Mouse (Mus musculus): ENCODE measurements around the gene Cd82. TPM values are rescaled to one million over a fixed set of nuclear protein-coding genes. Genes with fewer than 3 reads are reported as not detected.

Gene Cd82
- polyA plus RNA-seq, 1 experiment from 2014 or later, result 6.2 TPM

DNA sequence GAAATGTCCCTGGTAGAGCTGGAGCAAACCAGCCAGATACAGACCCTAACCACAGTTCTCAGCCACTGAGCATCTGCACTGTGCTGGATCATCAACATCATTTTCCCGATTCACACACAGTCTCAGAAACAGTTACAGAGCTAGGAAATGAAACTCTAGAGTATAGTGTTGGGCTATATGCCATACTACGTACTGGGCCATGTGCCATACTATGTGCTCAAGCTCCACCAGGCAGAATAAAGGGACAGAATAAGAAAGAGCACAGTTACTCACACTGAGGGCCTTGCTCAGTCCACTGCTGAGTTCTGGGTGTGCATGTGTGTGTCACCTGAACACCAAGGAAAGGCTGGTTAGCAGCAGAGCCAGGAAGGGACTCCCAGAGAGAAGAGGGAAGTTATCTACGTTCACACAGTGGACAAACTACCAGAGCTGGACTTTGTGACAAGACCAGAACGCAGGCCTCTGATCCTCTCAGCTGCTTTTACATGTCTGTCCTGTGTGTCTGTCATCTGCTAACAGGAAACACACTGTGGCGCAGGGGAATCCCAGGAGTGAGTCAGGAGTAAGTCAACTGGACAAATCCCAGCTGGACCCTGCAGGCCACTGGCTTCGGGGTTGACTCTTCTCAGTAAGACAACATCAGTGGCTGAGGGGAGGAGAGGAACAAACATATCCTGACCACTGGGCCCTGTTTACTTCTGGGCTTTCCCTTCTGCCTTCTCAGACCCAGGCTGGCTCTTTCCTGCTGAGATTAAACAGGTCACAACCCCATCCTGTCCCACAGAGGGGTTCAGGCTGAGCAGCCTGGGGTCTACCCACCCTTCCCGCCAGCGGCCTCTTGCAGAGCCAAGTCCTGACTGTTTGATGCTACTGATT is 4.4 kb downstream of the Cd82 start:
- peaks cover 10% of the 10 kb centered on the region for H3K27me3 ChIP-seq (ENCODE audit: control insufficient read depth, insufficient read depth, low read length)
- H3K4me1 ChIP-seq (replicated peaks; ENCODE audit: control insufficient read depth, insufficient read depth, low read length), result peaks cover 3% of the 10 kb centered on the region; the same call in 1 of the 2 replicates
- no peak for ATAC-seq (ENCODE audit: low FRiP score)
- H3K9me3 ChIP-seq (ENCODE audit: control insufficient read depth, low read length), result no peaks in the 10 kb centered on the region
- H3K36me3 ChIP-seq (ENCODE audit: control insufficient read depth, insufficient read depth, low read length), result no peaks in the 10 kb centered on the region
- 68% methylated on average over 8 of the region's 8 CpGs for WGBS
- H3K4me3 ChIP-seq (ENCODE audit: low read depth, low read length), result no peak overlapping the region
- no peak overlapping the region for H3K27ac ChIP-seq (ENCODE audit: low read depth, low read length)
- no peak for DNase-seq (ENCODE audit: low spot score)
- H3K4me2 ChIP-seq (replicated peaks; ENCODE audit: low read depth, low read length), result no peak overlapping the region
- H3K9ac ChIP-seq (ENCODE audit: low read depth, low read length), result no peak overlapping the region

- no peak for DNase-seq (ENCODE audit: low spot score)
- H3K27ac ChIP-seq (ENCODE audit: low read depth, low read length), result no peak overlapping the region
- H3K9ac ChIP-seq (ENCODE audit: low read depth, low read length), result no peak overlapping the region
Observed at GRCm38 (mm10) chr2:93457426-93458130, 5.4 kb downstream of the Cd82 start.

DNA sequence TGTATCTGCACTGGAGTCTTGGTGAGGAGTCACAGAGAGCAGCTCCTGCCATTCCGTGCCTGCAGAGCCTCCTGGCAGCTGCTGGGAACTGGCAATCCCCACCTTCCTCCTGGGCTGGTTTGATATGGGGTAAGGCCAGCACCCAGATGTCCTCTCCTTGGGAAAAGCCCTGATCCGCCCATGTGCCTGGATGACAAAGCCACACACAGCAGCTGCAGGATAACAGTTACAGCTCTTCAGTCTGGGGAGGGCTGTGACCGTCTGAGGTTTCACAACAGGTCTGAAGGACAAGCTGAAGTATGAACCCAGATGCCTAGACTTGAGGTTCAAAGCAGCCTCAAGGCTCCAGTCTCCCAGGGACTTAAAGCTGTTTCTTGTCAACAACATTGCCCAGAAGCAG is 6.8 kb downstream of the Cd82 start:
- Histone ChIP-seq H3K9me3 (ENCODE audit: control insufficient read depth, low read length) (no peaks in the 10 kb centered on the region), H3K9ac (ENCODE audit: low read depth, low read length) (no peak overlapping the region), H3K4me2 (replicated peaks; ENCODE audit: low read depth, low read length) (no peak overlapping the region), H3K4me1 (replicated peaks; ENCODE audit: control insufficient read depth, insufficient read depth, low read length) (no peaks in the 10 kb centered on the region), H3K27ac (ENCODE audit: low read depth, low read length) (no peak overlapping the region), H3K36me3 (ENCODE audit: control insufficient read depth, insufficient read depth, low read length) (no peaks in the 10 kb centered on the region), H3K4me3 (ENCODE audit: low read depth, low read length) (no peak overlapping the region), H3K27me3 (ENCODE audit: control insufficient read depth, insufficient read depth, low read length) (peaks cover 5% of the 10 kb centered on the region; the same call in 1 of the 2 replicates)
- WGBS, result 74% methylated on average over 3 of the region's 3 CpGs
- DNase-seq (ENCODE audit: low spot score), result no peak
- no peak for ATAC-seq (ENCODE audit: low FRiP score)

More at GRCm38 (mm10) chr2:93457426-93458130, 5.4 kb downstream of the Cd82 start:
- no peaks in the 10 kb centered on the region for H3K9me3 ChIP-seq (ENCODE audit: control insufficient read depth, low read length)
- H3K4me1 ChIP-seq (replicated peaks; ENCODE audit: control insufficient read depth, insufficient read depth, low read length), result peaks cover 3% of the 10 kb centered on the region; the same call in 1 of the 2 replicates
- no peak overlapping the region for H3K4me3 ChIP-seq (ENCODE audit: low read depth, low read length)
- H3K27me3 ChIP-seq (ENCODE audit: control insufficient read depth, insufficient read depth, low read length), result peaks cover 8% of the 10 kb centered on the region
- no peak overlapping the region for H3K4me2 ChIP-seq (replicated peaks; ENCODE audit: low read depth, low read length)
- WGBS, result 81% methylated on average over 6 of the region's 6 CpGs
- no peaks in the 10 kb centered on the region for H3K36me3 ChIP-seq (ENCODE audit: control insufficient read depth, insufficient read depth, low read length)
- ATAC-seq (ENCODE audit: low FRiP score), result no peak

GRCm38 (mm10) chr2:93454817-93455591 is 7.9 kb downstream of the Cd82 start:
- no peaks in the 10 kb centered on the region for H3K36me3 ChIP-seq (ENCODE audit: control insufficient read depth, insufficient read depth, low read length)
- no peak for DNase-seq (ENCODE audit: low spot score)

DNA sequence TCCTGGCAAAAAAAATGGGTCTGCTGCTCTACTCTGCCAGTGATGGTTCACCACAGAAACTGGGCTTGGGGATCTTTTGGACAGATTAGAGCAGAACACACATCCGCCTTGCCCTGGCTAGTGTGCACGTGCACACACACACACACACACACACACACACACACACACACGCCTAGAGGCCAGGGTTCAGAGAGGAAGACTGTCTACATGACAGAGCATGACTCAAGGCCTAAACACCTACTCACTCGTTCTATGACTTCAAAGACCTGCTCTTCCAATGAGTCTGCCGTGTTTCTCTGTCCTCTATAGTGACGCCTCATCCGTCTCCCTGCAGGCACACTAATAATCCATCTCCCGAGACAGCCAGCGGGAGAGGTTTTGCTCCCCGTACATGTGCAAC is 8.6 kb downstream of the Cd82 start:
- Histone ChIP-seq H3K4me2 (replicated peaks; ENCODE audit: low read depth, low read length) (no peak overlapping the region), H3K27ac (ENCODE audit: low read depth, low read length) (no peak overlapping the region), H3K36me3 (ENCODE audit: control insufficient read depth, insufficient read depth, low read length) (no peaks in the 10 kb centered on the region), H3K4me1 (replicated peaks; ENCODE audit: control insufficient read depth, insufficient read depth, low read length) (no peaks in the 10 kb centered on the region), H3K27me3 (ENCODE audit: control insufficient read depth, insufficient read depth, low read length) (no peaks in the 10 kb centered on the region), H3K4me3 (ENCODE audit: low read depth, low read length) (no peak overlapping the region), H3K9ac (ENCODE audit: low read depth, low read length) (no peak overlapping the region), H3K9me3 (ENCODE audit: control insufficient read depth, low read length) (no peaks in the 10 kb centered on the region)
- 51% methylated on average over 10 of the region's 10 CpGs for WGBS
- DNase-seq (ENCODE audit: low spot score) (no peak), ATAC-seq (ENCODE audit: low FRiP score) (no peak)

More at GRCm38 (mm10) chr2:93454817-93455591, 7.9 kb downstream of the Cd82 start:
- no peak overlapping the region for H3K4me3 ChIP-seq (ENCODE audit: low read depth, low read length)
- H3K27ac ChIP-seq (ENCODE audit: low read depth, low read length), result no peak overlapping the region
- no peaks in the 10 kb centered on the region for H3K9me3 ChIP-seq (ENCODE audit: control insufficient read depth, low read length)
- H3K4me2 ChIP-seq (replicated peaks; ENCODE audit: low read depth, low read length), result no peak overlapping the region
- H3K27me3 ChIP-seq (ENCODE audit: control insufficient read depth, insufficient read depth, low read length), result no peaks in the 10 kb centered on the region
- WGBS, result 84% methylated on average over 3 of the region's 3 CpGs
- no peak overlapping the region for H3K9ac ChIP-seq (ENCODE audit: low read depth, low read length)
- H3K4me1 ChIP-seq (replicated peaks; ENCODE audit: control insufficient read depth, insufficient read depth, low read length), result no peaks in the 10 kb centered on the region
- ATAC-seq (ENCODE audit: low FRiP score), result no peak

GRCm38 (mm10) chr2:93453046-93453445 is 9.9 kb downstream of the Cd82 start:
- WGBS, result 75% methylated on average over 4 of the region's 4 CpGs

GRCm38 (mm10) chr2:93452506-93452905 is 10.4 kb downstream of the Cd82 start:
- H3K4me1 ChIP-seq (replicated peaks; ENCODE audit: control insufficient read depth, insufficient read depth, low read length), result peaks cover 3% of the 10 kb centered on the region; the same call in 1 of the 2 replicates
- DNase-seq (ENCODE audit: low spot score), result no peak
- 84% methylated on average over 4 of the region's 4 CpGs for WGBS
- no peak overlapping the region for H3K4me2 ChIP-seq (replicated peaks; ENCODE audit: low read depth, low read length)
- H3K9ac ChIP-seq (ENCODE audit: low read depth, low read length), result no peak overlapping the region
- no peak overlapping the region for H3K27ac ChIP-seq (ENCODE audit: low read depth, low read length)
- ATAC-seq (ENCODE audit: low FRiP score), result no peak
- H3K4me3 ChIP-seq (ENCODE audit: low read depth, low read length), result no peak overlapping the region
- no peaks in the 10 kb centered on the region for H3K36me3 ChIP-seq (ENCODE audit: control insufficient read depth, insufficient read depth, low read length)
- H3K27me3 ChIP-seq (ENCODE audit: control insufficient read depth, insufficient read depth, low read length), result no peaks in the 10 kb centered on the region
- no peaks in the 10 kb centered on the region for H3K9me3 ChIP-seq (ENCODE audit: control insufficient read depth, low read length)

More at GRCm38 (mm10) chr2:93453046-93453445, 9.9 kb downstream of the Cd82 start:
- DNase-seq (ENCODE audit: low spot score), result no peak
- H3K9ac ChIP-seq (ENCODE audit: low read depth, low read length), result no peak overlapping the region
- no peaks in the 10 kb centered on the region for H3K4me1 ChIP-seq (replicated peaks; ENCODE audit: control insufficient read depth, insufficient read depth, low read length)
- H3K4me2 ChIP-seq (replicated peaks; ENCODE audit: low read depth, low read length), result no peak overlapping the region
- no peak overlapping the region for H3K4me3 ChIP-seq (ENCODE audit: low read depth, low read length)
- no peak overlapping the region for H3K27ac ChIP-seq (ENCODE audit: low read depth, low read length)
- H3K9me3 ChIP-seq (ENCODE audit: control insufficient read depth, low read length), result no peaks in the 10 kb centered on the region
- H3K36me3 ChIP-seq (ENCODE audit: control insufficient read depth, insufficient read depth, low read length), result no peaks in the 10 kb centered on the region
- ATAC-seq (ENCODE audit: low FRiP score), result no peak
- no peaks in the 10 kb centered on the region for H3K27me3 ChIP-seq (ENCODE audit: control insufficient read depth, insufficient read depth, low read length)

DNA sequence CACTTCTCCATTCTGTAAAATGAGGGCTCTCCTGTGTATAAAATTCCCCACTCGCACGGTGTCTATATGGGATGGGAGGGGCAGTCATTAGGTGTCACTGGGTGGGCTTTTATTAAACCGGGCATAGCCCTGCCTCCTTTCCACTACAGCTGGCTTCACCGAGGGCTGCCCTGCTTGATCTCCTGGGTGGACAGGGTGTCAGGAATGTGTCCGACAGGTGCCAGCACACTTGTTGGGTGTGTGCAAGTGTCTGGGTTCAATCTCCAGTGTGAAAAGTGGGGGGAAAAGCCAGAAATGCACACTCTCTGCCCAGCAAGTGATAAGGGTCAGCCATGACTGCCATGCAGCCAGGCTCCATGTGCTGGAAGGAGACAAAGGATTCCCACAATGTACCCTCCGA is 10.9 kb downstream of the Cd82 start:
- 73% methylated on average over 6 of the region's 6 CpGs for WGBS
- Histone ChIP-seq H3K9me3 (ENCODE audit: control insufficient read depth, low read length) (no peaks in the 10 kb centered on the region), H3K4me3 (ENCODE audit: low read depth, low read length) (no peak overlapping the region), H3K4me2 (replicated peaks; ENCODE audit: low read depth, low read length) (no peak overlapping the region), H3K4me1 (replicated peaks; ENCODE audit: control insufficient read depth, insufficient read depth, low read length) (peaks cover 3% of the 10 kb centered on the region; the same call in 1 of the 2 replicates), H3K9ac (ENCODE audit: low read depth, low read length) (no peak overlapping the region), H3K36me3 (ENCODE audit: control insufficient read depth, insufficient read depth, low read length) (no peaks in the 10 kb centered on the region), H3K27ac (ENCODE audit: low read depth, low read length) (no peak overlapping the region), H3K27me3 (ENCODE audit: control insufficient read depth, insufficient read depth, low read length) (no peaks in the 10 kb centered on the region)
- ATAC-seq (ENCODE audit: low FRiP score) (no peak), DNase-seq (ENCODE audit: low spot score) (no peak)
